Mouse (Mus musculus) T-cell, adult 2 months (primary cell): Measurements from ENCODE around the gene Klf16.

Experiments
- DNase-seq: peaks from one replicate; pipeline ENCODE4 v3.0.0; 2022; ENCODE audit warnings: low spot score

Klf16 gene

GRCm38 (mm10) chr10:80538710-80539394, 38.3 kb downstream of the Klf16 start, which contains the start of gene Atp8b3:
TSS of gene Atp8b3 (minus strand) at chr10:80539124.
- DNase-seq, result peak; percentile 84

GRCm38 (mm10) chr10:80538180-80538579, 38.9 kb downstream of the Klf16 start:
- no peak for DNase-seq

- DNase-seq, result no peak
These were observed 41.4 kb downstream of the Klf16 start for GRCm38 (mm10) chr10:80535711-80536110.

GRCm38 (mm10) chr10:80535071-80535470, 42.0 kb downstream of the Klf16 start:
- DNase-seq, result peak; percentile 38

GRCm38 (mm10) chr10:80533704-80534103, 43.4 kb downstream of the Klf16 start:
- DNase-seq, result no peak

GRCm38 (mm10) chr10:80532783-80533182, 44.3 kb downstream of the Klf16 start:
- no peak for DNase-seq

- DNase-seq, result no peak
These were observed 50.9 kb downstream of the Klf16 start for GRCm38 (mm10) chr10:80526172-80526571.

- no peak for DNase-seq
These were observed 53.8 kb downstream of the Klf16 start for GRCm38 (mm10) chr10:80523299-80523698.

- no peak for DNase-seq
These were observed 57.8 kb downstream of the Klf16 start for GRCm38 (mm10) chr10:80519287-80519686.
